31 mouse cellular contexts compared by ENCODE assay signal in genomic region chr14:18298874-18299273, GRCm38 (mm10). TPM values are rescaled to one million over a fixed set of nuclear protein-coding genes. Genes with fewer than 3 reads are reported as not detected.
DNase-seq lines count a peak whose midpoint lies in the region; ATAC-seq and TF ChIP-seq lines count a peak whose summit lies in the region.
"Had no signal": no experiment of that assay in that cellular context is flagged by ENCODE, and none has a peak within 500 bp of the region (broad histone marks: within the 10 kb centered on the region; RNA-seq: fewer than 3 reads in every experiment).

No protein-coding gene starts in this region.

- WGBS in heart, embryonic 10.5 days: 82% methylated on average over 2 of the region's 2 CpGs
- 77% methylated on average over 2 of the region's 2 CpGs for WGBS in stomach, postnatal 0 days

- peaks cover 7% of the 10 kb centered on the region for H3K27me3 ChIP-seq in heart, embryonic 10.5 days (ENCODE audit: insufficient read depth, poor library complexity, severe bottlenecking)
- no peaks in the 10 kb centered on the region for H3K27me3 ChIP-seq in stomach, postnatal 0 days (ENCODE audit: control insufficient read depth, insufficient read depth, low read length)
- H3K27me3 ChIP-seq: CH12.LX; embryonic facial prominence, embryonic 13.5 days; forebrain, embryonic 12.5 days; forebrain, embryonic 15.5 days; heart, embryonic 13.5 days; Patski had no signal

- no peak overlapping the region for H3K4me3 ChIP-seq in heart, embryonic 10.5 days
- no peak overlapping the region for H3K4me3 ChIP-seq in stomach, postnatal 0 days (ENCODE audit: low read depth, low read length)
- H3K4me3 ChIP-seq: embryonic facial prominence, embryonic 10.5 days; embryonic facial prominence, embryonic 13.5 days; erythroblast, embryonic 14.5 days; forebrain, embryonic 12.5 days; forebrain, embryonic 15.5 days; heart, embryonic 13.5 days had no signal

- H3K4me1 ChIP-seq in heart, embryonic 10.5 days: peaks cover 23% of the 10 kb centered on the region
- H3K4me1 ChIP-seq in stomach, postnatal 0 days (replicated peaks; ENCODE audit: control insufficient read depth, insufficient read depth): no peaks in the 10 kb centered on the region
- H3K4me1 ChIP-seq: embryonic facial prominence, embryonic 10.5 days; forebrain, embryonic 12.5 days; forebrain, embryonic 15.5 days had no signal

- no peak overlapping the region for H3K27ac ChIP-seq in heart, embryonic 10.5 days
- peak overlapping the region; percentile 10; the same call in 1 of the 2 replicates for H3K27ac ChIP-seq in stomach, postnatal 0 days (replicated peaks)
- H3K27ac ChIP-seq: embryonic facial prominence, embryonic 10.5 days; embryonic facial prominence, embryonic 13.5 days; forebrain, embryonic 12.5 days; forebrain, embryonic 15.5 days; heart, embryonic 13.5 days; hindbrain, embryonic 14.5 days; hindbrain, postnatal 0 days had no signal

- H3K4me2 ChIP-seq in stomach, postnatal 0 days (replicated peaks; ENCODE audit: low read depth): no peak overlapping the region
- H3K4me2 ChIP-seq: embryonic facial prominence, embryonic 13.5 days; forebrain, embryonic 12.5 days; forebrain, embryonic 15.5 days; heart, embryonic 13.5 days; hindbrain, embryonic 14.5 days had no signal

- H3K9me3 ChIP-seq in heart, embryonic 10.5 days: no peaks in the 10 kb centered on the region
- H3K9me3 ChIP-seq in stomach, postnatal 0 days (ENCODE audit: control insufficient read depth, low read length): no peaks in the 10 kb centered on the region
- H3K9me3 ChIP-seq: embryonic facial prominence, embryonic 10.5 days; embryonic facial prominence, embryonic 13.5 days; forebrain, embryonic 12.5 days; forebrain, embryonic 15.5 days; G1E; heart, embryonic 13.5 days had no signal

- peak; percentile 79 for DNase-seq in heart, adult 11 months
- no peak for DNase-seq in heart, embryonic 10.5 days (ENCODE audit: low spot score)
- DNase-seq in thymus, postnatal 14 days: peak; percentile 10
- DNase-seq in thymus, adult 18-20 months: no peak
- DNase-seq in stomach, postnatal 0 days (ENCODE audit: low spot score): no peak
- no peak for DNase-seq in left cerebral cortex, adult 18-20 months (ENCODE audit: low spot score in 2 of 2)
- DNase-seq in adrenal gland, postnatal 36 days: no peak
- DNase-seq: adrenal gland, adult 8-10 months; adrenal gland, postnatal 25 days; cerebellum, adult 11 months; cerebellum, adult 2 months; cerebellum, adult 9-11 months; cerebellum, postnatal 25 days; embryo, embryonic 11 days; gastrocnemius, postnatal 14 days; heart, adult 18-20 months; heart, postnatal 14 days; heart, postnatal 4 days had no signal

- peak; percentile 38 for ATAC-seq in activated CD4-positive, CD25-positive, alpha-beta regulatory T cell, adult 4 months
- no peak for ATAC-seq in stomach, postnatal 0 days (ENCODE audit: low FRiP score, low TSS enrichment)
- ATAC-seq: forebrain, embryonic 15.5 days; hindbrain, postnatal 0 days; intestine, postnatal 0 days; Patski had no signal

- H3K36me3 ChIP-seq in heart, embryonic 10.5 days: peaks cover 4% of the 10 kb centered on the region; the same call in 1 of the 2 replicates
- no peaks in the 10 kb centered on the region for H3K36me3 ChIP-seq in stomach, postnatal 0 days (ENCODE audit: control insufficient read depth, insufficient read depth, low read length)
- H3K36me3 ChIP-seq: forebrain, embryonic 12.5 days; forebrain, embryonic 15.5 days; heart, embryonic 13.5 days had no signal

- no peak for TF ChIP-seq CTCF in stomach, postnatal 0 days (IDR thresholded peaks at IDR 0.05; ENCODE audit: low read depth)

- TF ChIP-seq EP300 in stomach, postnatal 0 days (optimal IDR thresholded peaks at IDR 0.05): no peak

- H3K9ac ChIP-seq in stomach, postnatal 0 days (ENCODE audit: low read length): no peak overlapping the region
- H3K9ac ChIP-seq: embryonic facial prominence, embryonic 13.5 days; forebrain, embryonic 12.5 days; forebrain, embryonic 15.5 days; heart, embryonic 13.5 days; hindbrain, embryonic 14.5 days had no signal

RNA-seq across cellular contexts. Expression of gene Rpl15, which starts 27.7 kb away (rescaled TPM):
- polyA plus RNA-seq in heart, embryonic 10.5 days (2016; fragmentation: Nextera tagmentation; extraction: Ambion mirVana): 332 and 406 TPM in 2 replicates
- polyA plus RNA-seq in activated CD4-positive, CD25-positive, alpha-beta regulatory T cell, adult 4 months (2017; shearing (Covaris generic)): 1,000 to 10,000 TPM; 1,091 to 1,098 TPM
- 372 and 389 TPM in 2 replicates for polyA plus RNA-seq in stomach, postnatal 0 days (2015; fragmentation: Nextera tagmentation; extraction: Ambion mirVana)
- total RNA-seq in left cerebral cortex, adult 18-20 months (2021): 100 to 1,000 TPM; 374 to 415 TPM
- total RNA-seq in adrenal gland, postnatal 36 days (2021): 100 to 1,000 TPM; 864 to 902 TPM

RNA-seq across cellular contexts. Expression of gene Nkiras1, which starts 27.9 kb away (rescaled TPM):
- 14.8 and 16.7 TPM in 2 replicates for polyA plus RNA-seq in heart, embryonic 10.5 days (2016; fragmentation: Nextera tagmentation; extraction: Ambion mirVana)
- polyA plus RNA-seq in activated CD4-positive, CD25-positive, alpha-beta regulatory T cell, adult 4 months (2017; shearing (Covaris generic)): 10 to 100 TPM; 27.5 to 30.6 TPM
- polyA plus RNA-seq in stomach, postnatal 0 days (2015; fragmentation: Nextera tagmentation; extraction: Ambion mirVana): 14.2 and 15.9 TPM in 2 replicates
- total RNA-seq in left cerebral cortex, adult 18-20 months (2021): 100 to 1,000 TPM; 101 to 104 TPM
- total RNA-seq in adrenal gland, postnatal 36 days (2021): 10 to 100 TPM; 23.5 to 27.0 TPM

RNA-seq across cellular contexts. Expression of gene Ube2e1, which starts 32.8 kb away (rescaled TPM):
- 63.9 and 107 TPM in 2 replicates for polyA plus RNA-seq in heart, embryonic 10.5 days (2016; fragmentation: Nextera tagmentation; extraction: Ambion mirVana)
- polyA plus RNA-seq in activated CD4-positive, CD25-positive, alpha-beta regulatory T cell, adult 4 months (2017; shearing (Covaris generic)): 10 to 100 TPM; 31.1 to 63.4 TPM
- 104 TPM in 2 replicates for polyA plus RNA-seq in stomach, postnatal 0 days (2015; fragmentation: Nextera tagmentation; extraction: Ambion mirVana)
- total RNA-seq in left cerebral cortex, adult 18-20 months (2021): 100 to 1,000 TPM; 112 to 122 TPM
- 10 to 100 TPM; 71.8 to 75.0 TPM for total RNA-seq in adrenal gland, postnatal 36 days (2021)

RNA-seq across cellular contexts. Expression of gene Nr1d2, which starts 59.9 kb away (rescaled TPM):
- 5.4 and 8.8 TPM in 2 replicates for polyA plus RNA-seq in heart, embryonic 10.5 days (2016; fragmentation: Nextera tagmentation; extraction: Ambion mirVana)
- 10 to 100 TPM; 11.0 to 12.2 TPM for polyA plus RNA-seq in activated CD4-positive, CD25-positive, alpha-beta regulatory T cell, adult 4 months (2017; shearing (Covaris generic))
- polyA plus RNA-seq in stomach, postnatal 0 days (2015; fragmentation: Nextera tagmentation; extraction: Ambion mirVana): 11.1 and 13.0 TPM in 2 replicates
- 10 to 100 TPM; 80.0 to 87.4 TPM for total RNA-seq in left cerebral cortex, adult 18-20 months (2021)
- total RNA-seq in adrenal gland, postnatal 36 days (2021): 10 to 100 TPM; 69.0 to 98.7 TPM
- polyA plus RNA-seq: erythroblast, embryonic 14.5 days had no signal

Comparison
In these comparisons a context has a peak if more than half of its experiments do, and no peak if none do; other contexts are left out.
1. DNase-seq: peak in heart, adult 11 months (single experiment) and thymus, postnatal 14 days (single experiment); none in heart, embryonic 10.5 days (single experiment), thymus, adult 18-20 months (0 of 2), stomach, postnatal 0 days (single experiment), left cerebral cortex, adult 18-20 months (0 of 2) and adrenal gland, postnatal 36 days (0 of 2).